Mouse (Mus musculus): ENCODE measurements around the gene Vipr2. TPM values are rescaled to one million over a fixed set of nuclear protein-coding genes. Genes with fewer than 3 reads are reported as not detected.

Gene Vipr2
- 0.07 and 0.18 TPM in 2 replicates for total RNA-seq (2014; rRNA removed)
- not detected in 2 replicates for polyA plus RNA-seq (2012; rRNA removed)

DNA sequence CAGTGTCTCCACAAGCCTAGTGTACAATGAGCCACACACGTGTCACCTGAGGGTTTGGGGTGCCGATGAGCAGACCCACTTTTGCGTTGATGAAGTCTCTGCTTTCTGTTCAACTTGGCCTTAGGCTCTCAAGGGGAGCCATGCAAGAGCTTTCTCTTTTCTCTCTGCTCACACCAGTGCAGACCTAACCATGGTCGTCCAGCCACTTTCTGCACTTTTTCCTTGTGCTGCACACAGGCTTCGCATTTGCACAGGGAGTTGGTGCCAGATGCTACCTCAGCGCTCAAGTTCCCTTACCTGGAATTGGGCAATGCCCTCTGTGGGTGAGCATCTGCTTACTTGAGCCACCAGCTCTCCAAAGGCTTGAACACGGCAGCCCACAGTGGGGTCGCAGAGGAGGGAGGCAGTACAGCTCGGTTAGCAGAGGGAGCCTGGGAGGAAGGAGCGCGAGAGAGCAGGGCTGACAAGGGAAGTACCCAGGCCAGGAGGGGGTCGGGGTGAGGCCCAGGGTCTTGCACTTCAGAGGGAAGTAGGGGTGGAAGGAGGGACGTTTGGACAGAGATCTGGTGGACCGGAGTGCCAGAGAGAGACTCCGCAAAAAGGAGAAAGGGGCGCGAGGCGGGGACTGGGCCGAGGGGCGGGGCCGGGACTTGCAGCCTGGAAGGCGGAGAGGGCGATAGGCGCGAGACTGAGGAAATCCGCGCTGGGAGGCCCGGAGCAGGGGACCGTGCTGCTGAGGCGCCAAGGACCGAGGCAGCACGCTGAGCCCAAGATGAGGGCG lies at the start of gene Vipr2:
TSS of gene Vipr2 (plus strand) at position 653 of the 781 bp plus-strand sequence.
- DNase-seq (ENCODE audit: extremely low read depth, low read depth, low spot score): no peak
- TF ChIP-seq CTCF (IDR thresholded peaks at IDR 0.05; ENCODE audit: low read depth, low read length) (no peak), POLR2A (IDR thresholded peaks at IDR 0.05; ENCODE audit: extremely low read depth, insufficient read depth, low read length) (no peak)
- 8% methylated on average over 33 of the region's 33 CpGs for WGBS
- H3K4me3 ChIP-seq (ENCODE audit: insufficient read depth, low read depth, low read length): peak within 1 kb of the TSS; percentile 50; the same call in 1 of the 2 replicates
- no peak within 1 kb of the TSS for H3K27ac ChIP-seq (replicated peaks; ENCODE audit: insufficient read depth, low read depth, low read length)
- no peaks in the 10 kb centered on the region for H3K79me2 ChIP-seq (ENCODE audit: control insufficient read depth, insufficient read depth, low read length)
- H3K36me3 ChIP-seq (ENCODE audit: control insufficient read depth, insufficient read depth, low read length): no peaks in the 10 kb centered on the region
- H3K27me3 ChIP-seq (ENCODE audit: control insufficient read depth, insufficient read depth, low read length): peaks cover 8% of the 10 kb centered on the region
- H3K9ac ChIP-seq (ENCODE audit: low read depth, low read length): no peak within 1 kb of the TSS
- H3K4me1 ChIP-seq (ENCODE audit: control insufficient read depth, insufficient read depth, low read length): no peaks in the 10 kb centered on the region

DNA sequence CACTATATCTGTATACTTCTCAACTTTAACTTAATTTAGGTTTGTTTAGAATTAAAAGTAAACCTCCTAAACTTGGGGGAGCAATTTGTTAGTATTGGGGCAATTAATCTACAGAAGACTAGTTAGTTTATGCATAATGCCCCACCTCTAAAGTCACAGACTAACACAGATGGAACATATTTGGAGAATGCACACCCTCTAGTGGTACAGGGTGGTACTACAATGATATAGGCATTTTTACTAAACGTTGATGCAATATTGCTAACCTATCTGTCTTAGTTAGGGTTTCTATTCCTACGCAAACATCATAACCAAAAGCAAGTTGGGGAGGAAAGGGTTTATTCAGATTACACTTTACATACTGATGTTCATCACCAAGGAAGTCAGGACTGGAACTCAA lies 49.4 kb upstream of the Vipr2 start:
- 44% methylated on average over 2 of the region's 2 CpGs for WGBS
- no peaks in the 10 kb centered on the region for H3K27me3 ChIP-seq (ENCODE audit: control insufficient read depth, insufficient read depth, low read length)
- H3K9ac ChIP-seq (ENCODE audit: low read depth, low read length): no peak overlapping the region
- TF ChIP-seq POLR2A (IDR thresholded peaks at IDR 0.05; ENCODE audit: extremely low read depth, insufficient read depth, low read length): no peak
- peak; percentile 43 for TF ChIP-seq CTCF (IDR thresholded peaks at IDR 0.05; ENCODE audit: low read depth, low read length)
- H3K79me2 ChIP-seq (ENCODE audit: control insufficient read depth, insufficient read depth, low read length): no peaks in the 10 kb centered on the region
- DNase-seq (ENCODE audit: extremely low read depth, low read depth, low spot score): peak; percentile 35
- no peak overlapping the region for H3K4me3 ChIP-seq (ENCODE audit: insufficient read depth, low read depth, low read length)
- H3K27ac ChIP-seq (replicated peaks; ENCODE audit: insufficient read depth, low read depth, low read length): no peak overlapping the region
- no peaks in the 10 kb centered on the region for H3K36me3 ChIP-seq (ENCODE audit: control insufficient read depth, insufficient read depth, low read length)
- no peaks in the 10 kb centered on the region for H3K4me1 ChIP-seq (ENCODE audit: control insufficient read depth, insufficient read depth, low read length)

DNA sequence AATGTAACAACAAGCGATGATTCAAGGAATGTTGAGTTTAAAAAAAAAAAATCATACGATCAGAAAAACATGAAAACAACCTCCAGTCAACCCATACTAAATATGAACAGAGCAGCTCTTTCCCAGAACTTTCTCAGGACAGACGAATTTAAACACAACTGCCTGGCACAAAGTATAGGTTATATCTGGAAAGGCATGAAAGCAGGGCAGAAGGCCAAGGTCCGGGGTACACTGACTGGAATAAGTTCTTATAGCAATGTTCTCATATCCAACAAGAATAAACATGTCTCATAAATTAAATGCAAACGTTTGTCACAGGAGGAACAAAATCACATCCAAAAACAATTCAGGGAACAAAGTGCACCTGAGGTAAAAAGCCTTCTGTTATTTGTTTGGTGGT lies 42.2 kb upstream of the Vipr2 start:
- Histone ChIP-seq H3K27ac (replicated peaks; ENCODE audit: insufficient read depth, low read depth, low read length) (no peak overlapping the region), H3K27me3 (ENCODE audit: control insufficient read depth, insufficient read depth, low read length) (no peaks in the 10 kb centered on the region), H3K4me3 (ENCODE audit: insufficient read depth, low read depth, low read length) (no peak overlapping the region), H3K9ac (ENCODE audit: low read depth, low read length) (no peak overlapping the region), H3K36me3 (ENCODE audit: control insufficient read depth, insufficient read depth, low read length) (no peaks in the 10 kb centered on the region), H3K79me2 (ENCODE audit: control insufficient read depth, insufficient read depth, low read length) (no peaks in the 10 kb centered on the region), H3K4me1 (ENCODE audit: control insufficient read depth, insufficient read depth, low read length) (no peaks in the 10 kb centered on the region)
- 59% methylated on average over 5 of the region's 5 CpGs for WGBS
- TF ChIP-seq POLR2A (IDR thresholded peaks at IDR 0.05; ENCODE audit: extremely low read depth, insufficient read depth, low read length): no peak
- no peak for TF ChIP-seq CTCF (IDR thresholded peaks at IDR 0.05; ENCODE audit: low read depth, low read length)
- no peak for DNase-seq (ENCODE audit: extremely low read depth, low read depth, low spot score)

DNA sequence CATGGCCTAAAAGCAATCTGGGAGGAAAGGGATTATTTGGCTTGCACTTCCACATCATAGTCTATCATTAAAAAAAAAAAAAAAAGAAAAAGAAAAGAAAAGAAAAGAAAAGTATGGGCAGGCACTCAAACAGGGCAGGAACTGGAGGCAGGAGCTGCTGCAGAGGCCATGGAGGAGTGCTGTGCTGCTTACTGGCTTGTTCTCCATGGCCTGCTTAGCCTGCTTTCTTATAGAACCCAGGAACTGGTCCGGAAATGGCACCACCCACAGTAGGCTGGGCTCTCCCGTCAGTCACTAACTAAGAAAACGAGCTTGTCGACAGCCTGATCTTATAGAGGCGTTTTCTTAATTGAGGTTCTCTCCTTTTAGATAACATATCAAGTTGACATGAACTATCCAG lies 32.7 kb upstream of the Vipr2 start:
- no peak for TF ChIP-seq POLR2A (IDR thresholded peaks at IDR 0.05; ENCODE audit: extremely low read depth, insufficient read depth, low read length)
- TF ChIP-seq CTCF (IDR thresholded peaks at IDR 0.05; ENCODE audit: low read depth, low read length): no peak
- H3K4me3 ChIP-seq (ENCODE audit: insufficient read depth, low read depth, low read length): no peak overlapping the region
- no peak overlapping the region for H3K27ac ChIP-seq (replicated peaks; ENCODE audit: insufficient read depth, low read depth, low read length)
- H3K9ac ChIP-seq (ENCODE audit: low read depth, low read length): no peak overlapping the region
- WGBS: 92% methylated on average over 5 of the region's 5 CpGs
- H3K36me3 ChIP-seq (ENCODE audit: control insufficient read depth, insufficient read depth, low read length): no peaks in the 10 kb centered on the region
- H3K4me1 ChIP-seq (ENCODE audit: control insufficient read depth, insufficient read depth, low read length): peaks cover 3% of the 10 kb centered on the region; the same call in 1 of the 2 replicates
- no peaks in the 10 kb centered on the region for H3K27me3 ChIP-seq (ENCODE audit: control insufficient read depth, insufficient read depth, low read length)
- H3K79me2 ChIP-seq (ENCODE audit: control insufficient read depth, insufficient read depth, low read length): peaks cover 10% of the 10 kb centered on the region; the same call in 1 of the 2 replicates
- DNase-seq (ENCODE audit: extremely low read depth, low read depth, low spot score): no peak

DNA sequence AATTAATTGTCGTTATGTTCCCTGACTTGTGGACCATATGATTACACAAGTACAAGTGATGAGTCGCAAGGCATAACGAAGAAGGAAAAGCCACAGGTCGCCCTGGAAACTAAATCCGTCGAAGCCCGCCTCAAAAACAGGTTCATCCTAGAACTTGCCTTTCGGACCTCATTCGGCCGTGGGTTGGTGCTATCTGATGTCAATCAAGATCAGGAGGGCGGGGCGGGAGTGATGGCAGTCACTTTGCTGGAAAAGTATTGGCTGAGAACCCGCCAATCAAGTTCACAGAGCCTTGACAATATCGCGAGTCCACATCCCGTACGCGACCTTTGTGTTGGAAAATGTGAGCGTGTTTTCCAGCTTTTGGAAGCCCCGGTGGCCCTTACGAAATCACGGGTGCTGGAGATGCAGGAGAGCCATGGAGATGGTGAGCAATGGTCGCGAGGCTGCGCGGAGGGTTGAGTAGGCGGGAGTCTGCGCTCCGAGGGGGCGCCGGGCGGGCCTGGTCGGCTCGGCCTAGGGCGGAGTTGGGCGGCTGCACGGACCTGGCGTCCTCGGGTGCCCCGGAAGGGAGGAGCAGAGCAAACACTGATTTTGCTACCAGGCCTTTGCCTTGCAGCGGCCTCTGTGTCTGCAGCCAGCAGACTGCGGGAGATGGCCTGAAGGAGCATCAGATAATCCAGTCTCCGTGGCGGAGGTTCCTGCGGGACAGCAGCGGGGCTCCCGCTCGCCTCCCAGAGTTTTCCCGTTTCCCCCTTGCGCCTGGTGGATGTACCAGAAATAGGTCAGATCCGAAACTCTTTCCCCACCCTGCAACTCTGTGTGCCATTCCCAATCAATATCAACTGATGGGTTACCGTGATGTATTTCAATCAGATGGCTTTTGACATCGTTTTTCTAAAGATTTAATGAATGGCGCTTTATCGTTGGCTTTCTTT lies 29.8 kb upstream of the Vipr2 start, which contains the start of gene Zfp386:
TSS of gene Zfp386 (plus strand) at position 285 of the 938 bp plus-strand sequence.
- peak; percentile 97 for DNase-seq (ENCODE audit: extremely low read depth, low read depth, low spot score)
- H3K4me3 ChIP-seq (ENCODE audit: insufficient read depth, low read depth, low read length): peak within 1 kb of the TSS; percentile 67
- peaks cover 18% of the 10 kb centered on the region; the same call in 1 of the 2 replicates for H3K79me2 ChIP-seq (ENCODE audit: control insufficient read depth, insufficient read depth, low read length)
- H3K27ac ChIP-seq (replicated peaks; ENCODE audit: insufficient read depth, low read depth, low read length): peak within 1 kb of the TSS; percentile 89
- peaks cover 3% of the 10 kb centered on the region; the same call in 1 of the 2 replicates for H3K4me1 ChIP-seq (ENCODE audit: control insufficient read depth, insufficient read depth, low read length)
- no peaks in the 10 kb centered on the region for H3K27me3 ChIP-seq (ENCODE audit: control insufficient read depth, insufficient read depth, low read length)
- TF ChIP-seq POLR2A (IDR thresholded peaks at IDR 0.05; ENCODE audit: extremely low read depth, insufficient read depth, low read length) (0 out of 2 replicates have a peak, but pooled peaks have one; percentile 20), CTCF (IDR thresholded peaks at IDR 0.05; ENCODE audit: low read depth, low read length) (no peak)
- H3K9ac ChIP-seq (ENCODE audit: low read depth, low read length): peak within 1 kb of the TSS; percentile 77
- WGBS: under 1% methylated on average over 55 of the region's 55 CpGs
- no peaks in the 10 kb centered on the region; the same call in 1 of the 2 replicates for H3K36me3 ChIP-seq (ENCODE audit: control insufficient read depth, insufficient read depth, low read length)

Measured in liver, adult 2 months (tissue).